Mouse (Mus musculus) layer of hippocampus, adult 11-12 months (tissue): ENCODE data around the gene 1810010H24Rik.
"Not testable (repeated sequence)": the region's sequence is repeated elsewhere in the genome, so short reads cannot be mapped to it uniquely, and the experiment has no call there.

Experiments
- DNase-seq: peaks from one replicate; pipeline ENCODE4 v3.0.0; 2022; ENCODE audit warnings: low spot score

1810010H24Rik gene

GRCm38 (mm10) chr11:107041396-107041795, 15.9 kb downstream of the 1810010H24Rik start:
- no peak for DNase-seq

- DNase-seq: no peak
Observed at GRCm38 (mm10) chr11:107043361-107043760, 17.9 kb downstream of the 1810010H24Rik start.

DNA sequence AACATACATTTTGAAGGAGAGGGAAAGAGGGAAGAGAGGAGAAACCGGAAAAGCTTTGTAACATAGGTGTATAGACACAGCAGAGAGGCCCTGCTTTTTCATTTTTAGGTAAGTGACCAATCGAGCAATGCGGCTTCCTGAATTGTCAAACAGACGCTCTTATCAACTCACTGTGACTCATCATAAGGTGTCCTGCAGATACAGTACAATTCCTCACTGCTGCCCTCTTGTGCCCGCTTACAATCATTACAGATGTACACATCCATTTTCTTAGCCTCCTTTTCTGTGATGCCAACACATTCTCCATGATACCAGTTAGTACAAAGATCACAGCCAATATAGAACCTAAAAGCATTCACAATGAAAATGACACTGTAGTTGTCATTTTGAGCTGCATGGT, 18.8 kb downstream of the 1810010H24Rik start:
- DNase-seq: peak; percentile 68

DNA sequence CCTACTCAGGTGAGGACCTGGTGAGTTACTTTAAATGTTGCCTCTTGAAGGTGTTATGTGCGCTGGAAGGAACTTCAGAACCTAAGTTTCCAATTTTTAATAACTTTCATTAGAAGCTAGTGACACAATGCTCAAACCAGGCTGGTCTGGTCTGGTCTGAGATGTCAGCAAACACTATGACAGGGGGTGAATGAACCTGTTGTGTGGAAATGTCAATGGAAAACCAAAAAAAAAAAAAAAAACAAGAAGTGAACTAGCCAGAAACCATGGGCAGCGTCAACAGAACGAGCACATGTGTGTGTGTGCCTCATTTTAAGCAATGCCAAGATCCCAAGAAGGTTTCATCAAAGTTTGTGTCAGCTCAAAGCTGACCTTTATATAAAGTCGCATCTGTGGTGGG, 20.1 kb downstream of the 1810010H24Rik start:
- no peak for DNase-seq

DNA sequence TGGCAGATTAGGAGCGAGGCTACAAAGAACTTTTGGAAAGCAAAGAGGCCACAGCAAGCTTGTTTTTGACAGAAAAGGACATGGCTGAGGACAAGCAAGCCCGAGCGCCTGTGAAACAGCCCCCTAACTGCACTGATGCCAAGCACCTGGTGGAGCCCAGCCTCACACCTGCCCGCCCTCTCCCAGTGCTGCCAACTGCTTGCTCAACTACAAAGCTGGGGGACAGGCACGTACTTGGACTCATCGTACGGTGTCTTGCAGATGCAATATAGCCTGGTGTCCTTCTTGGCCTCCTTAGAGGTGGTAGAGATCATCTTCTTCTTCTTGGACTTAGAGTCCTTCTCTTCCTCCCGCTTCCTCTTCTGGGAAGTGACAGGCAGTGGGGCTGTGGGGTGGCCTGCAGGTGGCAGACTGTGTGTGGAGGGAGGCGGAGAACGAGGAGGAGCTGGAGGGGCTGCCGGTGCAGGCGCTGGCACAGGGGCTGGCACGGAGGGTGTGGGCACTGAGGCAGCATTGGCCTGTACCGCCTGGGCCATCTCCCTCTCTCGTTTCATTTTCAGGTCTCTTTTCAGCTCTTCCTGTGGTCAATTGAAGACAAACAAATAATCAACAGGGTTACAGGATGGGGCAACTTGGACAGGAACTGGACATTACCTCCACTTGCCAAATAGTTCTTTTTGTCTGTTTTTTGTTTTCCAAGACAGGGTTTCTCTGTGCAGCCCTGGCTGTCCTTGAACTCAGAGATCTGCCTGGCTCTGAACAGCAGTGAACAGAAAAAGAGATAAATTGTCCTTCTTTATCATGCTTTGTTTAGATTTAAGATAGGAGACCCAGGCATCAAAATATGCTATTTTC, 21.5 kb downstream of the 1810010H24Rik start:
- no peak for DNase-seq

GRCm38 (mm10) chr11:107054870-107055269, 29.4 kb downstream of the 1810010H24Rik start:
- no peak for DNase-seq

- DNase-seq: no peak
Observed at GRCm38 (mm10) chr11:107057391-107057790, 31.9 kb downstream of the 1810010H24Rik start.

- DNase-seq: not testable (repeated sequence)
Observed at GRCm38 (mm10) chr11:107059634-107060033, 34.2 kb downstream of the 1810010H24Rik start.

DNA sequence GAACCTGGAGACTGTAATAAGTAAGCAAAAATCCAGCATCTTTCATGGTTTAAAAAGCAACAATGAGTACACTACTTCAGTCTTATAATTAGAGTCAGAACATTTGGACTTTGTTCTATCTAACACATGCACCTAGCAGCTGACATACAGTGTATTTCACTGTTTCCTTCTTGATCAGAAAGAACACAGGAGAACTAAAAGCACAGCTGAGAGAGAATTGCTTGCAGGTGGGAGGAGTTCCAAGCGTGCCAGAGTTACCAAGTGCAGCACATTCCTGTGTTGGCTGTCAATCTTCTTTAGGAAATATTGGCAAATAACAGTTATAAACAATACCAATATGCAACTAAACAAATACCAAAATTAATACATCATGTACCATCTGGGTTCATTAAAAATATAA, 35.5 kb downstream of the 1810010H24Rik start:
- DNase-seq: peak; percentile 43

DNA sequence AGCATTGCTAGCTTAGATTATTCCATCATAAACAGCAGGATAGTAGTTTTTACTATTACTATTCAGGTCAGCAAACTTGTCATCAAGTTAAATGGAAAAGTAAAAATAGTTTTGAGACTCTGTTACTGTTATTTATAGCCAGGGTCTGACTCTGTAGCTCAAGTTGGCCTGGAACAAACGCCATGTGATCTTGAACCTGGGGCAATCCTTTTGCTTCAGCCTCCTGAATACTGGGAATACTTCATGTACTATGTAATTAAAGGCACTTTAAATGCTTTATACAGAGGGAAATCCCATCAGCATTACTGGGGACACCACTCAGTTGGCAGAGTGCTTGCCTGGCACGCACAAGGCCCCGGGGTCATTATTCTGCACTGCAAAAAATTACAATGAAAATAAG, 37.6 kb downstream of the 1810010H24Rik start:
- no peak for DNase-seq

GRCm38 (mm10) chr11:107064590-107064989, 39.1 kb downstream of the 1810010H24Rik start:
- no peak for DNase-seq

GRCm38 (mm10) chr11:107065216-107065785, 39.8 kb downstream of the 1810010H24Rik start:
- DNase-seq: no peak
